Mouse (Mus musculus) lung, adult 2 months (tissue): Measurements from ENCODE around the gene Rnf220.

Source experiments
- CTCF ChIP-seq: fragments of 200-500 bp; IDR thresholded peaks from 2 replicates; pipeline ENCODE4 v1.5.1; 2011; ENCODE audit warnings: mild to moderate bottlenecking, low read length, control low read depth; ENCODE audit not compliant: insufficient read depth
- POLR2A ChIP-seq: fragments of 200-500 bp; IDR thresholded peaks from 2 replicates; pipeline ENCODE4 v1.6.1; 2011; ENCODE audit warnings: low read depth, mild to moderate bottlenecking, control low read depth, low read length, borderline replicate concordance; ENCODE audit errors: extremely low read depth

DNA sequence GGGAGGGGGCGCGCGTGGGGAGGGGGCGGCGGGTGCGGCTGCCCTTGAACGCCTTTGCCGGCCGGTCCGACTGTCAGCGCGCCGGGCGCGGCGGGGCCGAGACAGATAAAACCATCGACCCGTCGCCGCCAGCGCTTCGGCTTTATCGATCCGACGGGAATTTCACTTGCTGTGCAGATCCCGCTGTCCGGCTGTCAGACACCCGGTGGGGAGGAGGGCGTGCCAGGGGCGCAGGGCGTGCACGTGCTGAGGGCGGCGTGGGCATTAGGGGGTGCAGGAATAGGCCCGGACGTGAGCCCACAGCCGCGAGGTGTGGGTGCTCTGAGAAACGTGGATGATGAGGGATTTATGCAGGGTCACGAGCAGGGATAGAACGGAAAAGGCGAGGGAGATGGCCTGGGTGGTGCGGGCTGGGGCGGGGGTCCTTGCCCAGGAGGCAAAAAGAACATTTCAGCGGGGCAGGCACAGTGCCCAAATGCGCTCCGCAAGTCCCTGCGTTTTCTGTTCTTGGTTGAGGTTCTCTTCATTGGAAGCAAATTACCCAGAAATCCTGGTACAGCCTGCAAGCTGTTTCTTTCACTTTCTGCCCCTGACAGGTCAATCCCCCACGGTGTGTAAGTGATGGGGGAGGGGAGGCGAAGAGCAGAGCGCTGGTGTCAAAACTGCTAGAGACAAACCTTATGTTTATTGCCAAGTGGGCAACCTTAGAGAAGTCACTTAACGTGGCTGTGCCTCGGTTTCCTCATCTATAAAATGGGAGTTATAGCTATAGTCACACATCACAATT is 192.4 kb downstream of the Rnf220 start:
- no peak for TF ChIP-seq CTCF
- no peak for TF ChIP-seq POLR2A
